Mouse (Mus musculus) limb, embryonic 10.5 days (tissue): Measurements from ENCODE around the gene Zfp536. TPM values are rescaled to one million over a fixed set of nuclear protein-coding genes. Genes with fewer than 3 reads are reported as not detected.

Experiments
- DNase-seq: peaks from one replicate; pipeline ENCODE4 v3.0.0-alpha.2; 2017; ENCODE audit warnings: low spot score
- H3K27ac ChIP-seq: fragments of 300-500 bp; sonication (generic); 2 replicates; pipeline ENCODE4 v1.5.1; 2016; ENCODE audit warnings: mild to moderate bottlenecking
- H3K27me3 ChIP-seq: fragments of 300-500 bp; sonication (generic); 2 replicates; pipeline ENCODE4 v1.6.1; 2016; ENCODE audit warnings: low read depth, mild to moderate bottlenecking; ENCODE audit not compliant: poor library complexity, severe bottlenecking
- H3K36me3 ChIP-seq: fragments of 300-500 bp; sonication (generic); 2 replicates; pipeline ENCODE4 v1.6.1; 2016; ENCODE audit warnings: mild to moderate bottlenecking, moderate library complexity
- H3K4me1 ChIP-seq: fragments of 300-500 bp; sonication (generic); 2 replicates; pipeline ENCODE4 v1.6.1; 2016
- H3K4me3 ChIP-seq: fragments of 300-500 bp; sonication (generic); 2 replicates; pipeline ENCODE4 v1.5.1; 2016; ENCODE audit warnings: mild to moderate bottlenecking, moderate library complexity
- H3K9me3 ChIP-seq: fragments of 300-500 bp; sonication (generic); replicated peaks from 2 replicates; pipeline ENCODE4 v1.6.1; 2016; ENCODE audit warnings: mild to moderate bottlenecking
- WGBS: fragments of 180-500 bp; shearing (Covaris S2); methylation state at CpG from one replicate; pipeline ENCODE4 v1.1.7; 2016; 5-methylcytosine and 5-hydroxymethylcytosine counted together
- polyA plus RNA-seq: library from polyadenylated mRNA; unstranded; fragments of >200 nt; fragmentation: Nextera tagmentation; extraction: Ambion mirVana; gene quantifications from 2 replicates; pipeline ENCODE4 v1.2.1, GENCODE M21; 2016

Gene Zfp536
- polyA plus RNA-seq, 1 experiment from 2014 or later, result 1.8 TPM

DNA sequence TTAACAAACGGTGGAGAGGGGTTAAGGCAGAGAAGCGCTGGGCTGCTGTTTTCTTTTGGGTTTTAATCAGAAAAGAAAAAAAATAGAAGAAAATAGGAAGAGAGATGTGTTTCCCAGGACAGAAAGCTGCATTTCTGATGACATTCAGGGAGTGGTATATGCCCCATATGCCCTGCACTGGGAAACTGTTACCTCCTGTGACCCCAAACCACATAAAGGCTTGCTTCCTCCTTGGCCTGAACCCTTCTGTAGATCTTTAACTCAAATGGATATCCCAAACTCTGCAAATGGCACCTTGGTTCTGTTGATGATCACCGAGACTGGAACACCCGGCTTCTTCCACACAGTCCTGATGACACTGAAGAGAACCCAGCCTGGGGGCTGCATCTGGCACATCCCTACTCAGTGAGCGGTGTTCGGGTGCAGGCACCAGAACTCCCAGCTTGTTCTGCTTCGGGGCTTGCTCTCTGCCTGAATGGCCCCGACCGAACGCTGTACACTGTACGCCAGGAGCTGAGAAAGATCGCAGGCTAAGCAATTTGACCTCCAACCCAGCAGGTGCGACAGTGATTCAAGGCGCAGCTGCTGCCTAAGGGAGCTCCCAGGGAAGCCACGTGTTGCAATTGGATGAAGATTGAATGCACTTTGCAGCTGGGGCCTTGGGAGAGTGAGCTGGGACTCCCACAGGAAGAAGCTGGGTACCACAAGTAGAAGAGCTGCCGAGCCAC is 334.2 kb downstream of the Zfp536 start:
- WGBS, result 69% methylated on average over 16 of the region's 16 CpGs
- DNase-seq, result peak; percentile 57
- H3K9me3 ChIP-seq, result no peaks in the 10 kb centered on the region
- no peaks in the 10 kb centered on the region for H3K36me3 ChIP-seq
- H3K4me1 ChIP-seq, result peaks cover 26% of the 10 kb centered on the region
- peaks cover 24% of the 10 kb centered on the region; the same call in 1 of the 2 replicates for H3K27me3 ChIP-seq
- no peak overlapping the region for H3K4me3 ChIP-seq
- H3K27ac ChIP-seq, result no peak overlapping the region

DNA sequence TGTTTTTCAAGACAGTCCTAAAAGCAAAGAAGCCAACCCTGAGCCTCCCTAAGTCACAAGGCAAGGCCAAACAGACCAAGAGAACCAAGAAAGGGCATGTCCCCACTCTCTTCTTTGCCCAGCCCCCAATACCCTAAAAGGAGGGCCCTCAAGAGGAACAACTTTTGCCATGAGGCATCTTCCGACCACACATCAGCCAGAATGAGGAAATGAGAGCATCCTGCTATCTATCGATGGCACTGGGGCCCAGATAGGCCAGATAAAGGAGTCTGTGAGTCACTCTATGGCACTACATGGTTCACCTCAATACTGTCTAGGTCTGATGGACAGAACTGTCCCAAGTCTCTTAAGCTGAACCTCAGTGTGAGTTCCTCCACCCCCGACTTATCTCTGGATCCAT is 335.6 kb downstream of the Zfp536 start:
- DNase-seq, result no peak
- Histone ChIP-seq H3K9me3 (no peaks in the 10 kb centered on the region), H3K27me3 (peaks cover 24% of the 10 kb centered on the region; the same call in 1 of the 2 replicates), H3K27ac (no peak overlapping the region), H3K4me3 (no peak overlapping the region), H3K4me1 (peaks cover 31% of the 10 kb centered on the region), H3K36me3 (no peaks in the 10 kb centered on the region)
- WGBS, result 81% methylated on average over 3 of the region's 3 CpGs

DNA sequence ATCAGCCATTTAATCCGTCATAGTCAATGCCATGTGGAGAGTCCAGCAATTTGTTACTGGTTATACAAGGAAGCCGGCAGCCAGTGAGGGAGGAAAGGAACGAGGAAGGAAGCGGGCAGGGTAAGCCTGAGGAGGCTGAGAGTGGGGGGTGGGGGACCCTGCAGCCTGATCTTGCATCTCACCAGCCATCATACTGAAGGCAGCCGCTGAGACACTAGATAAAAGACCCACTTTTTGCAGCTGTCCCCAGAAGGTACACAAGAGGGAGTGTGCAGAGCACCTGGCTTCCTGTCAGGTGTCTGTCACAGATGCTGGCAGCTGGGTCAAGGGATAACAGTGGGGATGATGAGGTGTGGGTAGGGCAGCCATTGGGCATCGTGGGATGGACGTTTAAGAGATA is 340.3 kb downstream of the Zfp536 start:
- DNase-seq, result no peak
- Histone ChIP-seq H3K27me3 (peaks cover 10% of the 10 kb centered on the region; the same call in 1 of the 2 replicates), H3K4me3 (no peak overlapping the region), H3K36me3 (no peaks in the 10 kb centered on the region), H3K9me3 (no peaks in the 10 kb centered on the region), H3K4me1 (peaks cover 12% of the 10 kb centered on the region), H3K27ac (no peak overlapping the region)
- WGBS, result 53% methylated on average over 7 of the region's 7 CpGs

DNA sequence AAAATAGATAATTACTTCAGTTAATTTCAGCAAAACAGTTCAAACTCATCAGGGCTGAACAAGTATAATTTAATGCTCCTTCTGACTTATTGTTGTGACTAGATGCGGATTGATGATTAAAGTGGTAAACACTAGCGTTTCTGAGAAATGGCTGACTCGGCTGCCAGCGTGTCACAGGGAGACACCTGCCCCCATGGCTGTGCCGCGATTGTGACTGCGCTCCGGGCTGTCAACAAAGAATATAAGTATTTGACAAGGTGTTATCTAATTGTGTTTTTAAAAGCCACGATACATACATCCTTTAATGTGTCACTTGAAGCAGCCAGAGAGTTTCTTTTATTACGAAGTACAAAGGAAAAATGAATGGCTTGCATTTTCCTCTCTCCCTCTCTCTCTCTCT is 342.0 kb downstream of the Zfp536 start:
- WGBS, result 85% methylated on average over 10 of the region's 10 CpGs
- Histone ChIP-seq H3K27me3 (peaks cover 8% of the 10 kb centered on the region; the same call in 1 of the 2 replicates), H3K4me3 (no peak overlapping the region), H3K36me3 (no peaks in the 10 kb centered on the region), H3K9me3 (no peaks in the 10 kb centered on the region), H3K4me1 (peaks cover 10% of the 10 kb centered on the region), H3K27ac (no peak overlapping the region)
- no peak for DNase-seq

DNA sequence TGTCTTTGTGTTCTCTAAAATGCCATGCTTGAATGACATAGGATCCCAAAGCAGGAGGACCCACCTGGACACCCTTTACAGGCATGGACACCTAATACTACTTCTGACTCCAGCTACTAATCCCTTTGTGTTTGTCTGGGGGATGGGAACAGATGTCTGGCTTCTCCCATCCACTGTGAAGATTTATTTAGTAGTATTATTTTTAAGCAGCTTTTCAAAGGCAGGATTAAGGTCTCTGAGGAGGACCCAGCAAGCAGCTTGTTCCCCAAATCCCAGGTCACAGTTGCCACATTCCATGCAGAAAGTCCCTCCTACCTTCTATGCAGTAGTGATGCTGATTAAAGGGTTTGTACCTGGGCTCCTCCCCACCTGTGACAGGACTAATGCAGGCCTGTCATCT is 347.4 kb downstream of the Zfp536 start:
- Histone ChIP-seq H3K27me3 (no peaks in the 10 kb centered on the region), H3K4me1 (peaks cover 3% of the 10 kb centered on the region; the same call in 1 of the 2 replicates), H3K27ac (no peak overlapping the region), H3K9me3 (no peaks in the 10 kb centered on the region; the same call in 1 of the 2 replicates), H3K4me3 (no peak overlapping the region), H3K36me3 (no peaks in the 10 kb centered on the region)
- DNase-seq, result no peak

DNA sequence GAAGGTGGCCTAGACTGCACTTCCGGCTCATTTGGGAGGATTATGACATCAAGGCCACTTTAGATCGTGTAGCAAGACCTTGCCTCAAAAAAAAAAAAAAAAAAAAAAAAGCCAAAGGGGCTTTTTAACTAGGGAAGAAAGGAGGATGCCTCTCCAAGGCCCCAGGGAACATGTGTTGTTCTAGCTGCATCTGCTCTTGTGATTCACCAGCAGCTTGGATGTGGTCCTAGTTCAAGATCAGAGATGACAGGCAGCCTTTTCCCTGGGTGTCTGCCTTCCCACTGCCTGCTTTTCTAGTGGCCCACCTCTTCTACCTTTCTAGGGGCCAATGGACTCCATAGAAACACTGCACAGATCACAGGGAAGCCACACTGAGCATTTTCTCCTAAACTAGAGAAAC is 350.5 kb downstream of the Zfp536 start:
- Histone ChIP-seq H3K36me3 (no peaks in the 10 kb centered on the region), H3K4me3 (no peak overlapping the region), H3K4me1 (peaks cover 3% of the 10 kb centered on the region; the same call in 1 of the 2 replicates), H3K27ac (no peak overlapping the region), H3K27me3 (no peaks in the 10 kb centered on the region), H3K9me3 (no peaks in the 10 kb centered on the region; the same call in 1 of the 2 replicates)
- DNase-seq, result no peak
- 66% methylated on average over 2 of the region's 2 CpGs for WGBS

Other genes starting within 250 kb of the Zfp536 start
- 39.1 and 41.7 TPM in 2 replicates for gene Uri1, start 249.9 kb upstream of the Zfp536 start, polyA plus RNA-seq